Mouse (Mus musculus): ENCODE measurements around the gene Ankrd13a.

GRCm38 (mm10) chr5:114779956-114780489 is 5.5 kb downstream of the Ankrd13a start:
- no peak for TF ChIP-seq CTCF (IDR thresholded peaks at IDR 0.05; ENCODE audit: insufficient read depth, low read length)
- TF ChIP-seq POLR2A (IDR thresholded peaks at IDR 0.05; ENCODE audit: borderline replicate concordance, extremely low read depth, low read depth, low read length) = no peak
